Mouse (Mus musculus): ENCODE data around the gene Naa15. TPM values are rescaled to one million over a fixed set of nuclear protein-coding genes. Genes with fewer than 3 reads are reported as not detected.
"Not testable (repeated sequence)": the region's sequence is repeated elsewhere in the genome, so short reads cannot be mapped to it uniquely, and the experiment has no call there.

Gene Naa15
- polyA plus RNA-seq, 1 experiment from 2014 or later, result 14.4 TPM

GRCm38 (mm10) chr3:51391095-51391494 is 23.9 kb upstream of the Naa15 start:
- no peak overlapping the region for H3K4me3 ChIP-seq (ENCODE audit: low read depth, low read length)
- H3K27me3 ChIP-seq (replicated peaks; ENCODE audit: control insufficient read depth, insufficient read depth, low read length), result no peaks in the 10 kb centered on the region
- TF ChIP-seq CTCF (IDR thresholded peaks at IDR 0.05; ENCODE audit: low read depth), result no peak
- H3K9me3 ChIP-seq (ENCODE audit: control insufficient read depth), result no peaks in the 10 kb centered on the region
- ATAC-seq, result no peak
- no peak overlapping the region for H3K9ac ChIP-seq (ENCODE audit: low read depth, low read length)
- H3K27ac ChIP-seq (ENCODE audit: low read depth, low read length), result no peak overlapping the region
- H3K36me3 ChIP-seq (ENCODE audit: control insufficient read depth, insufficient read depth), result no peaks in the 10 kb centered on the region
- no peak overlapping the region for H3K4me2 ChIP-seq (replicated peaks; ENCODE audit: low read depth)
- WGBS, result 64% methylated on average over 5 of the region's 5 CpGs
- H3K4me1 ChIP-seq (replicated peaks; ENCODE audit: control insufficient read depth, insufficient read depth, low read length), result no peaks in the 10 kb centered on the region

DNA sequence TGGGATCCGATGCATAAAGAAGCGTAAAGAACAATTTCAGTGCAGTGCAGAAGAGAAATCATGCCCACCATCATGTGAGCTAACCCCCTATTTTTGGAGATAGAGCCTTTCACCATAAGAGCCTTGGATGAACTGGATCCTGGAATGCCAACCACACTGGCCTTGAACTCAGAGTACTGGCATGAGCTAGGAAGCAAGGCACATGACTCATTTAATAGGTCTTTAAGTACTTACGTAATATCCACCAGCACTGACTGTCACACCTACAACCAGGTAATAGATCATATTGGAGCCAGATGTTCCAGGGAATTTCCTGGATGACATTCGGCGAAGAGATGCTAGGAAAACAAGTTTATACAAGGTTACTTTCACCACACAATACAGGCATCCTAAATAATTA is 23.4 kb upstream of the Naa15 start:
- Histone ChIP-seq H3K4me1 (replicated peaks; ENCODE audit: control insufficient read depth, insufficient read depth, low read length) (no peaks in the 10 kb centered on the region), H3K36me3 (ENCODE audit: control insufficient read depth, insufficient read depth) (no peaks in the 10 kb centered on the region), H3K27ac (ENCODE audit: low read depth, low read length) (no peak overlapping the region), H3K9ac (ENCODE audit: low read depth, low read length) (no peak overlapping the region), H3K9me3 (ENCODE audit: control insufficient read depth) (no peaks in the 10 kb centered on the region), H3K27me3 (replicated peaks; ENCODE audit: control insufficient read depth, insufficient read depth, low read length) (no peaks in the 10 kb centered on the region), H3K4me2 (replicated peaks; ENCODE audit: low read depth) (no peak overlapping the region), H3K4me3 (ENCODE audit: low read depth, low read length) (no peak overlapping the region)
- no peak for TF ChIP-seq CTCF (IDR thresholded peaks at IDR 0.05; ENCODE audit: low read depth)
- WGBS, result 87% methylated on average over 5 of the region's 5 CpGs
- no peak for ATAC-seq

- H3K36me3 ChIP-seq (ENCODE audit: control insufficient read depth, insufficient read depth); H3K9me3 ChIP-seq (ENCODE audit: control insufficient read depth); H3K4me3 ChIP-seq (ENCODE audit: low read depth, low read length); ATAC-seq; H3K4me1 ChIP-seq (replicated peaks; ENCODE audit: control insufficient read depth, insufficient read depth, low read length); H3K4me2 ChIP-seq (replicated peaks; ENCODE audit: low read depth); H3K27ac ChIP-seq (ENCODE audit: low read depth, low read length); H3K9ac ChIP-seq (ENCODE audit: low read depth, low read length); H3K27me3 ChIP-seq (replicated peaks; ENCODE audit: control insufficient read depth, insufficient read depth, low read length): not testable (repeated sequence)
- WGBS, result 97% methylated on average over 3 of the region's 3 CpGs
Observed at GRCm38 (mm10) chr3:51393018-51393417, 21.9 kb upstream of the Naa15 start.

DNA sequence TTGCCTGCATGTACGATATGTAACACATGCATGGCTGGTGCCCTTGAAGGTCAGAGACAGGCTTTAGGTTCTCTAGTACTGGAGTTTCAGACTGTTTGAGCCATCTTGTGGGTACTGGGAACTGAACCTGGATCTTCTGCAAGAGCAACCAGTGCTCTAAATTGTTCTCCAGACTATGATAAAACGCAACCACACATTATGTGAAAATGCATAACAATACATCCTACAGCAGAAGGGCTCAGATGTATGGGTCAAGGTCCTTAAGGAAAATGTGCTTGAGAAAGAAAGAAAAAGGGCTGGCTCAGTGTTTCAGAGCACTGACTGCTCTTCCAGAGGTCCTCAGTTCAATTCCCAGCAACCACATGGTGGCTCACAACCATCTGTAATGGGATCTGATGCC is 21.3 kb upstream of the Naa15 start:
- WGBS, result 91% methylated on average over 2 of the region's 2 CpGs
- H3K9me3 ChIP-seq (ENCODE audit: control insufficient read depth), result no peaks in the 10 kb centered on the region
- no peak overlapping the region for H3K4me3 ChIP-seq (ENCODE audit: low read depth, low read length)
- H3K27me3 ChIP-seq (replicated peaks; ENCODE audit: control insufficient read depth, insufficient read depth, low read length), result no peaks in the 10 kb centered on the region
- no peak overlapping the region for H3K4me2 ChIP-seq (replicated peaks; ENCODE audit: low read depth)
- no peaks in the 10 kb centered on the region for H3K4me1 ChIP-seq (replicated peaks; ENCODE audit: control insufficient read depth, insufficient read depth, low read length)
- no peak for TF ChIP-seq CTCF (IDR thresholded peaks at IDR 0.05; ENCODE audit: low read depth)
- no peak overlapping the region for H3K27ac ChIP-seq (ENCODE audit: low read depth, low read length)
- H3K9ac ChIP-seq (ENCODE audit: low read depth, low read length), result no peak overlapping the region
- no peak for ATAC-seq
- H3K36me3 ChIP-seq (ENCODE audit: control insufficient read depth, insufficient read depth), result no peaks in the 10 kb centered on the region

GRCm38 (mm10) chr3:51394881-51395280 is 20.1 kb upstream of the Naa15 start:
- Histone ChIP-seq H3K36me3 (ENCODE audit: control insufficient read depth, insufficient read depth) (no peaks in the 10 kb centered on the region), H3K4me1 (replicated peaks; ENCODE audit: control insufficient read depth, insufficient read depth, low read length) (no peaks in the 10 kb centered on the region)
- WGBS, result 78% methylated on average over 3 of the region's 3 CpGs

DNA sequence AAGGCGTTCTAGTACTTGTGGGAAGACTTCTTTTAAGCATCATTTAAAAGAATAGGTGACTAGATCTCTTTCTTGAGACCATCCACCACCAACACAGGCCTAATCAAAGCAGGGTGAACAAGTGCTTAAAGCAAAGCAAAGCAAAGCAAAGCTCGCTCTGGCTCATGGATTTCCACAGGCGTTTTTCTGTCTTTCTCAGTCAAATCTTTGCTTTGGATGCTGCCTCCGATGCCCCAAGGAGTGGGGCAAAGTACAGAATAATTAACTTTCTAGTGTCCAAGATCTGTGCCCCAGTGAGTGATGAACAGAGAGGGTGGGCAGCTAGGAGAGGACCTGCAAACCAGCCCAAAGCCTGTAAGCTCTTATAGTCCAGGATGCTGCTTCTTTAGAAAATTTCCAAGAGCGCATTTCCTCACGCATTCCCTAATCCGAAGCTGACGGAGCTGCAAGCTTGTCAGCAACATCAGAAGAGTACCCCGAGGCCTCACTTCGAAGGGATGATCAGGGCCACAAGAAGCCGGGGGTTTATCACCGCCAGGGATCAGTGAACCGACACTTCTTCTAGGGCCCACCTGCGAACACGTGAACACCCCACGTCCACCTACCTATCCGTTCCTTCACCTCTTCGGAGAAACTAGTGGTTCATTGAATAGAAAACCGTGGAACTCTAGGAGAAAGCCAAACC is 19.3 kb upstream of the Naa15 start:
- H3K36me3 ChIP-seq (ENCODE audit: control insufficient read depth, insufficient read depth), result no peaks in the 10 kb centered on the region
- ATAC-seq, result no peak
- 52% methylated on average over 19 of the region's 19 CpGs for WGBS
- H3K4me2 ChIP-seq (replicated peaks; ENCODE audit: low read depth), result peak overlapping the region; percentile 70; the same call in 1 of the 2 replicates
- no peak for TF ChIP-seq CTCF (IDR thresholded peaks at IDR 0.05; ENCODE audit: low read depth)
- no peak overlapping the region for H3K27ac ChIP-seq (ENCODE audit: low read depth, low read length)
- H3K4me1 ChIP-seq (replicated peaks; ENCODE audit: control insufficient read depth, insufficient read depth, low read length), result no peaks in the 10 kb centered on the region
- H3K27me3 ChIP-seq (replicated peaks; ENCODE audit: control insufficient read depth, insufficient read depth, low read length), result no peaks in the 10 kb centered on the region
- no peak overlapping the region for H3K9ac ChIP-seq (ENCODE audit: low read depth, low read length)
- H3K9me3 ChIP-seq (ENCODE audit: control insufficient read depth), result no peaks in the 10 kb centered on the region
- 0 out of 2 replicates have a peak overlapping the region, but pooled peaks have one; percentile 51 for H3K4me3 ChIP-seq (ENCODE audit: low read depth, low read length)

More at GRCm38 (mm10) chr3:51394881-51395280, 20.1 kb upstream of the Naa15 start:
- Histone ChIP-seq H3K9ac (ENCODE audit: low read depth, low read length) (no peak overlapping the region), H3K27me3 (replicated peaks; ENCODE audit: control insufficient read depth, insufficient read depth, low read length) (no peaks in the 10 kb centered on the region), H3K4me2 (replicated peaks; ENCODE audit: low read depth) (no peak overlapping the region), H3K27ac (ENCODE audit: low read depth, low read length) (no peak overlapping the region), H3K4me3 (ENCODE audit: low read depth, low read length) (no peak overlapping the region), H3K9me3 (ENCODE audit: control insufficient read depth) (no peaks in the 10 kb centered on the region)
- ATAC-seq, result no peak
- no peak for TF ChIP-seq CTCF (IDR thresholded peaks at IDR 0.05; ENCODE audit: low read depth)

All from intestine, postnatal 0 days (tissue).